Mouse (Mus musculus) lung, embryonic 15.5 days (tissue): ENCODE data around the gene Rufy2. TPM values are rescaled to one million over a fixed set of nuclear protein-coding genes. Genes with fewer than 3 reads are reported as not detected.
A peak's percentile ranks its signal among the peaks of the same experiment; 100 is the strongest.
"Not testable (repeated sequence)": the region's sequence is repeated elsewhere in the genome, so short reads cannot be mapped to it uniquely, and the experiment has no call there.

ENCODE experiments used
- ATAC-seq: fragments of 200-750 bp; cut with Nextera tagmentation; 2 replicates; pipeline ENCODE4 v1.8.0; 2017; ENCODE audit warnings: moderate number of reproducible peaks, borderline replicate concordance; ENCODE audit not compliant: low FRiP score, low TSS enrichment; ENCODE audit errors: extremely low read depth
- H3K27ac ChIP-seq: fragments of 300-500 bp; sonication (generic); 2 replicates; pipeline ENCODE4 v1.5.1; 2015; ENCODE audit warnings: moderate library complexity, mild to moderate bottlenecking, inconsistent platforms
- H3K27me3 ChIP-seq: fragments of 300-500 bp; sonication (generic); 2 replicates; pipeline ENCODE4 v1.6.1; 2015; ENCODE audit warnings: inconsistent platforms
- H3K36me3 ChIP-seq: fragments of 300-500 bp; sonication (generic); 2 replicates; pipeline ENCODE4 v1.6.1; 2015; ENCODE audit warnings: inconsistent platforms
- H3K4me1 ChIP-seq: fragments of 300-500 bp; sonication (generic); 2 replicates; pipeline ENCODE4 v1.6.1; 2015; ENCODE audit warnings: inconsistent platforms
- H3K4me2 ChIP-seq: fragments of 300-500 bp; sonication (generic); 2 replicates; pipeline ENCODE4 v1.6.1; 2015; ENCODE audit warnings: inconsistent platforms, mild to moderate bottlenecking, moderate library complexity
- H3K4me3 ChIP-seq: fragments of 300-500 bp; sonication (generic); 2 replicates; pipeline ENCODE4 v1.5.1; 2015; ENCODE audit warnings: mild to moderate bottlenecking, inconsistent platforms
- H3K9ac ChIP-seq: fragments of 300-500 bp; sonication (generic); 2 replicates; pipeline ENCODE4 v1.6.1; 2015; ENCODE audit warnings: inconsistent platforms
- H3K9me3 ChIP-seq: fragments of 300-500 bp; sonication (generic); 2 replicates; pipeline ENCODE4 v1.6.1; 2016; ENCODE audit warnings: inconsistent platforms
- WGBS: fragments of 180-500 bp; shearing (Covaris S2); methylation state at CpG from one replicate; pipeline ENCODE4 v1.1.7; 2015; 5-methylcytosine and 5-hydroxymethylcytosine counted together
- polyA plus RNA-seq: library from polyadenylated mRNA; unstranded; fragments of >200 nt; fragmentation: Nextera tagmentation; extraction: Ambion mirVana; gene quantifications from 2 replicates; pipeline ENCODE4 v1.2.1, GENCODE M21; 2015

Rufy2 gene
- polyA plus RNA-seq, 1 experiment from 2014 or later, result 21.9 TPM

DNA sequence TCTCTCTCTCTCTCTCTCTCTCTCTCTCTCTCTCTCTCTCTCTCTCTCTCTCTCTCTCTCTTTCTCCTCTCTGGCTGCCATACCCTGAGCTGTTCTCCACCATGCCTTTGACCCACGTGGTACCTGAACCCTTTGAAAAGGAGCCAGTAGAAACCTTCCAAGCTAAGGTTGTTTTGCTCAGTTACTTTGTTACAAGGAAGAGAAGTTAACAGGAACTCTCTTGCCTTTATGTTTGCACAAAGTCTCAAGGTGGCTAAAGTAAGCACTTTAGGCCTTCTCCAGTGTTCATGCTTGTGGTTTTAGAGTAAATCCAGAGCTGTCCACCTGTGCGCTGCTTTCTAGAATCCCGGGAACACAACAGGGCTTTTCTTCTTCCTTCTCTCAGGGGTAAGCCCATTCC is 52.2 kb downstream of the Rufy2 start:
- peak overlapping the region; percentile 59; the same call in 1 of the 2 replicates for H3K27ac ChIP-seq
- 43% methylated on average over 3 of the region's 3 CpGs for WGBS
- ATAC-seq, result peak; percentile 80
- H3K4me1 ChIP-seq, result no peaks in the 10 kb centered on the region
- H3K9ac ChIP-seq, result no peak overlapping the region
- H3K4me2 ChIP-seq, result no peak overlapping the region
- no peaks in the 10 kb centered on the region for H3K36me3 ChIP-seq
- no peak overlapping the region for H3K4me3 ChIP-seq
- H3K27me3 ChIP-seq, result no peaks in the 10 kb centered on the region
- no peaks in the 10 kb centered on the region for H3K9me3 ChIP-seq

DNA sequence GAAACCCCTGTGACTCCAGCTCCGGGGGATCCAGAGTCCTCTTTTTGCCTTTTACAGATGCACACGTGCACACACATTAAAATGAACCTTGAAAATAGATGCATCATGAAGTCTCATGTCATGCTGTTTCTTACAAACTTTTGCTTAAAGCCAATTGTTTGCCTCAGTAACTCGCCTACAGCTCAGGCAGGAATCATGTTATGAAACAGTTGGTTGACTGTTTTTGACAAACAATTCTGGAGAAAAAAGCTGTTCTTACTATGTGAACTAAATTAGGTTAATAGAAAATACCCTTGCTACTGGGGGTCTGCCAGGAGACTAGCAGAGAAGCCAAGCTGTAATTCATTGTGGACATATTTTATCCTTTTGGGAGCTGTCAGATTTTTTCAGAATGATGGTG is 52.9 kb downstream of the Rufy2 start:
- no peaks in the 10 kb centered on the region for H3K27me3 ChIP-seq
- peak overlapping the region; percentile 50 for H3K27ac ChIP-seq
- 67% methylated on average over 3 of the region's 3 CpGs for whole genome bisulfite sequencing
- no peak overlapping the region for H3K9ac ChIP-seq
- no peak for ATAC-seq
- no peaks in the 10 kb centered on the region for H3K4me1 ChIP-seq
- H3K9me3 ChIP-seq, result no peaks in the 10 kb centered on the region
- H3K4me2 ChIP-seq, result no peak overlapping the region
- H3K36me3 ChIP-seq, result no peaks in the 10 kb centered on the region
- no peak overlapping the region for H3K4me3 ChIP-seq

DNA sequence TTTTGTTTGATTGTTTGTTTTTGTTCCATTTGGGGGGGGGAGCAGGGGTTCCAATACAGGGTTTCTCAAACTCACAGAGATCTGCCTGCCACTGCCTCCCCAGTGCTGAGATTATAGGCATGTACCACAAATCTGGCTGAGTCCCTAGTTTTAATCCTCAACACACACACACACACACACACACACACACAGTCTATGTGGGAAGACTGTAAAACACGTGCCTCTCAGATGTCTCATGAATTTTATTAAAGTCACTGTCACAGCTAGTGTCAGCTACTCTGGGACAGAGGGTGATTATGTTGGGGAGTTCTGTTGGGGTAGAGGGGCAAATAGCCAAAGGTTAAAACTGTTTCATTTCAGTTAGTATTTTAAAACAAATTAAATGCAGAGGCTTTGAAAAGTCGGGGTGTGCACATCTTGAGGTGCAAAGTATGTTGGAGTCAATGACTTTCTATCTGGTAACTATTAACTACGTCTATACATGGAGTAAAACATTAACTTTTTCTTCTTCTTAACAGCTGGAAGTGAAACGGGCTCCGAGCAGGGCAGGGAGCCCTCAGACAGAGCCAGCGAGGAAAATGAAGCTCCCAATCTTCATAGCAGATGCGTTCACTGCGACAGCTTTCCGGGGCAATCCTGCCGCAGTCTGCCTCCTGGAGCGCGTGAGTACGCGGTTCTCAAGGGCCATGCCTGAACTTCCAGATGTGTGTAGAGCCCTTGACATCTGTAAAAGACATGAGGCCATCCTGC is 58.7 kb downstream of the Rufy2 start:
- Histone ChIP-seq H3K27ac (no peak overlapping the region), H3K9ac (no peak overlapping the region), H3K36me3 (no peaks in the 10 kb centered on the region), H3K4me3 (no peak overlapping the region), H3K4me2 (no peak overlapping the region), H3K9me3 (no peaks in the 10 kb centered on the region), H3K27me3 (no peaks in the 10 kb centered on the region), H3K4me1 (no peaks in the 10 kb centered on the region)
- no peak for ATAC-seq
- WGBS, result 46% methylated on average over 14 of the region's 14 CpGs

DNA sequence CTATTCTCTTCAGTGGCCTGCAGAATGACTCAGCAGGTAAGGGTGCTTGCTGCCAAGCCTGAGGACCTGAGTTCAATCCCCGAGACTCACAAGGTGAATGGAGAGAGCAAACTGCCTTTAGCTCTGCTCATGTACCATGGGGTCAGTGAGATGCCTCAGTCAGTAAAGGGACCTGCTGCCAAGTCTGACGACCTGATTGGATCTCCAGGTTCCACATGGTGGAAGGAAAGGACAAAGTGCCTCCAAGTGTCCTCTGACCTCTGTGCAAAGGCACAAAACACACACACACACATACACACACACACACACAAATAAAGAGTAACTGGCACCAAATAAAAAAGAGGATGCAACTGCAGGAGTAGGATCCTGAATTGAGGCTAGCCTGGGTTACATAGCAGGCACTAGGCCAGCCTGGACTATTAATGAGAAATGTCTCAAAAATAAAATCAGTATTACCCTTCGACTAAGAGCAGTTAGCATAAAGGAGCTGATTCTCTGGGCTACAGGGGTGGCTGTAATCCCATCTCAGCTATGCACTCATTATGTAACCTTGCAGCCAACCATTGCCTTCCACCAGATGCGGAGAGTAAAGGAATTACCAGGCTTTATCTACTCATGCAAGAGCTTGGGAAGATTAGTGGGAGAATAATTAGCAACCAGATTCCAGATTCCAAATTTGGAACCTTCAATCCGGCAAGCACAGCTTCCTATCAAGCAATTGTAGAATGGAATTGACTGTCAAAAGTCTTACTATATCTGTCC is 60.0 kb downstream of the Rufy2 start:
- Histone ChIP-seq H3K27me3 (no peaks in the 10 kb centered on the region), H3K4me2 (no peak overlapping the region), H3K36me3 (no peaks in the 10 kb centered on the region), H3K27ac (no peak overlapping the region), H3K4me3 (no peak overlapping the region), H3K9me3 (no peaks in the 10 kb centered on the region), H3K4me1 (no peaks in the 10 kb centered on the region), H3K9ac (no peak overlapping the region)
- 70% methylated on average over 5 of the region's 5 CpGs for WGBS
- ATAC-seq, result no peak

DNA sequence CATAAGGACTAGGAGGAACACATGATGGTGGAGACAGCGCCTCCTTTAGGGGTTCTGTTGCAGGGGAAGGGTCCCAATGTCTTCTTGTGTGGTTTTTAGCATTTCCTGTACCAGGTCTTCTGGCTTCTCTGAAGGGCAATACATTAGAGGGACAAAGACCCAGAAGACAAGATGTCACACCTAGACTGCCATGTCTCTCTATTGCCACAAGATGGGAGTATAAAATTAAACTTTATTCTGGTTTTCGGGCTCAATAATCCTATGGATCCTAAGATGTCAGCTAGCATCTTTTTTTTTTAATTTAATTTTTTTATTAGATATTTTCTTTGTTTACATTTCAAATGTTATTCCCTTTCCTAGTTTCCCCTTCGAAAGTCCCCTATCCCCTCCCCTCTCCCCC is 63.1 kb downstream of the Rufy2 start:
- 66% methylated on average over 3 of the region's 3 CpGs for WGBS
- no peaks in the 10 kb centered on the region for H3K4me1 ChIP-seq
- no peak overlapping the region for H3K4me3 ChIP-seq
- H3K4me2 ChIP-seq, result no peak overlapping the region
- H3K27ac ChIP-seq, result no peak overlapping the region
- H3K36me3 ChIP-seq, result no peaks in the 10 kb centered on the region
- ATAC-seq, result no peak
- no peak overlapping the region for H3K9ac ChIP-seq
- no peaks in the 10 kb centered on the region for H3K9me3 ChIP-seq
- H3K27me3 ChIP-seq, result no peaks in the 10 kb centered on the region

DNA sequence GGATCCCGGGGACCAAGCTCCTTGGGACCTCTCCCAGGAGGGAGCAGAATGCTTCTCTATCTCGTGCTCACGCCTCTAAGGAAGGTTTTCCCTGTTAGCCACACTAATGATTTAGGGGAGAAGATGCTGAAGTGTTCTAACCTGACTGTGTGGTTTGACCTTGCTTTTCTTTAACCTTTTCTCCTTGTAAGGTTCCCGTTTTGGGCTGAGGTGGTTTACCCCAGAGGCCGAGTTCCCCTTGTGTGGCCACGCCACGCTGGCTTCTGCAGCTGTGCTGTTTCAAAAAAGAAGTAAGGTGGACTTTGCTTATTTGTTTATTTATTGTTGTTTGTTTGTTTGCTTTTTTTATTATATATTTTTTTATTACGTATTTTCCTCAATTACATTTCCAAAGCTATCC is 67.7 kb downstream of the Rufy2 start:
- no peak overlapping the region for H3K4me3 ChIP-seq
- H3K9ac ChIP-seq, result no peak overlapping the region
- H3K27ac ChIP-seq, result no peak overlapping the region
- H3K4me2 ChIP-seq, result no peak overlapping the region
- no peaks in the 10 kb centered on the region for H3K36me3 ChIP-seq
- no peaks in the 10 kb centered on the region for H3K27me3 ChIP-seq
- no peaks in the 10 kb centered on the region for H3K9me3 ChIP-seq
- H3K4me1 ChIP-seq, result no peaks in the 10 kb centered on the region
- no peak for ATAC-seq
- WGBS, result 86% methylated on average over 8 of the region's 8 CpGs

DNA sequence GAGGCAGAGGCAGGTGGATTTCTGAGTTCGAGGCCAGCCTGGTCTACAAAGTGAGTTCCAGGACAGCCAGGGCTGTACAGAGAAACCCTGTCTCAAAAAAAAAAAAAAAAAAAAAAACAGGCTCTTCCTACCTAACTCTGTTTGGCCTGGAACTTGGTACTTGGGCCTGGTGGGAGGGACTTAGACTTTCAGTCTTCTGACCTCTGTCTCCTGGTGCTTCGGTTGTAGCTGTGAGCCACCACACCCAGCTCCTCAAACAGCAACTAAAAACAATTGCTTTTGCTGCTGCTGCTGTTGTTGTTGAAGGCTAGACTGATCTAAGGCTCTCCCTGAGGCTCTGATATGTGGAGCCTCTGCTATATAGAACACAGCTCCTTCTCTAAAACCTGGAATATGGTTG is 69.1 kb downstream of the Rufy2 start:
- Histone ChIP-seq H3K36me3 (no peaks in the 10 kb centered on the region), H3K9me3 (no peaks in the 10 kb centered on the region), H3K27ac (no peak overlapping the region), H3K27me3 (no peaks in the 10 kb centered on the region), H3K4me3 (no peak overlapping the region), H3K4me1 (no peaks in the 10 kb centered on the region), H3K9ac (no peak overlapping the region), H3K4me2 (no peak overlapping the region)
- ATAC-seq, result no peak
- 72% methylated on average over 2 of the region's 2 CpGs for WGBS

DNA sequence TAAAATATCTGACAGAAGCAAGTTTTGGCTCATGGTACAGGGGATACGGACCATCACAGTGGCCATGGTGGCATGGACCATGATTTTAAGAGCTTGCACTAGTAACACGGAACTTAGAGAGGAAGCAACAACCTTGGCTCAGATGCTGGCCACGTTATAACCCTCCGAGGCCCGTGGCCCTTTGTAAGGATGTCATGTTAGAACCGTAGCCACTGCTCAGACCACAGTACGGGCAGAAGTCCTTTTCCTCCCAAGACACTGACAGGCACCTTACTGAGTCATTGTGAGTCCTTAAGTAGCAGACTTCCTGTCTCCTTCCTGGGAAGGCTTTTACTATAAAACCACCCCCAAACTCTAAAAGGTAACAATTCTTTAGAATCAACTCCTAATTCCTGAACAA is 71.2 kb downstream of the Rufy2 start:
- 74% methylated on average over 7 of the region's 7 CpGs for WGBS
- Histone ChIP-seq H3K27ac (no peak overlapping the region), H3K4me3 (no peak overlapping the region), H3K36me3 (no peaks in the 10 kb centered on the region), H3K4me2 (no peak overlapping the region), H3K4me1 (no peaks in the 10 kb centered on the region), H3K9ac (no peak overlapping the region), H3K9me3 (no peaks in the 10 kb centered on the region), H3K27me3 (no peaks in the 10 kb centered on the region)
- no peak for ATAC-seq

DNA sequence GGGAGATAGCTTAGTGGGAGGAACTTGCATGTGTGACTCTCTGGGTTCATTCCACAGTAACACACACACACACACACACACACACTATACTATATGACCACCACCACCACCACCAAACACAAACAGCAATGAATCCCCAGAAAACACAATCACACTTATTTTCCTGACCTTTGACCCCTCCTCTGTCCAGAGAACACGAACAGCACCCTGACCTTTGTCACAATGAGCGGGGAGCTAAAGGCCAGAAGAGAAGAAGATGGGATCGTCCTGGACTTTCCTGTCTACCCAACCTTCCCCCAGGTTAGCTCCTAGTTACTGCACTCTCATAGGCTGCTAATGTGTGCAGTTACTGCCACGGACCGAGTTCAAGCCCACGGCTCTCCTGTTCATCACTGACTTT is 72.0 kb downstream of the Rufy2 start:
- Histone ChIP-seq H3K4me1 (no peaks in the 10 kb centered on the region), H3K9ac (no peak overlapping the region), H3K4me2 (no peak overlapping the region), H3K36me3 (no peaks in the 10 kb centered on the region), H3K27me3 (no peaks in the 10 kb centered on the region), H3K27ac (no peak overlapping the region), H3K9me3 (no peaks in the 10 kb centered on the region), H3K4me3 (no peak overlapping the region)
- no peak for ATAC-seq
- 79% methylated on average over 6 of the region's 6 CpGs for WGBS

DNA sequence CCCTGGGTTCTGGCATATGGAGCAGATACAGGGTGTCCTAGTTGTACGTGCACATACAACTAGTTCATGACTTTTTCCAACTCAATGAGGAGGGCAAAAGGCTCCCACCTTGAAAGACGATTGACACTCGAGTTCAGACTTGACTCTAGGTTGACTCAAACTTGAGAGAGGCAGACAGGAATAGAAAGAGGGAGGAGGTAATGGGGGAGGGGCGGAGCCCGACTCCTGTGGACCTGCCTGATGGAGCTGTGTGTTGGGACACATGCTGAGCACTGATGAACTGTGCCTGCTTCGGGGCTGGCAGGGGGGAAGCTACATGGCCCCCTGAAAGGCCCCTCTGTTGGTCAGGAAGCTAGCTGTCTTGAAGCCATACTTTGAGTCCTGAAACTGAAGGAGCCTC is 73.0 kb downstream of the Rufy2 start:
- ATAC-seq, result no peak
- H3K9me3 ChIP-seq, result no peaks in the 10 kb centered on the region
- no peaks in the 10 kb centered on the region for H3K4me1 ChIP-seq
- H3K4me2 ChIP-seq, result no peak overlapping the region
- H3K27me3 ChIP-seq, result no peaks in the 10 kb centered on the region
- H3K9ac ChIP-seq, result no peak overlapping the region
- no peak overlapping the region for H3K27ac ChIP-seq
- no peaks in the 10 kb centered on the region for H3K36me3 ChIP-seq
- no peak overlapping the region for H3K4me3 ChIP-seq
- 51% methylated on average over 6 of the region's 6 CpGs for WGBS

DNA sequence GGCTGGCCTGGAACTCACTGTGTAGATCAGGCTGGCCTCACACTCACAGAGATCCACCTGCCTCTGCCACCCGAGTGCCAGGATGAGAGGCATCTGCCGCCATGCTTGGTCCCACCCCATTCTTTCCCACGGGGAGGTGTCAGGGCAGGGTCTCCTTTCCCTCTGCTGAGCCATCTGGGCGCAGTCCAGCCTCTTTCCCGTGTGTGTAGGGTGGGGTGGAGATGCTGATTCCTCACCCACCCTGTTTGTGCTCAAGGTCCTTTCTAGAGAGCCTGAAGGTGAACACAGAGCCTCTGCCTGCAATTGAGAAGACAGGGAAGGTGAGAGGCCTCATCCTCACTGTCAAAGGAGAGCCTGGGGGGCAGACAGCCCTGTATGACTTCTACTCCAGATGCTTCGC is 74.0 kb downstream of the Rufy2 start:
- H3K36me3 ChIP-seq, H3K27ac ChIP-seq, H3K4me2 ChIP-seq, ATAC-seq, H3K27me3 ChIP-seq, H3K4me1 ChIP-seq, H3K9ac ChIP-seq, H3K4me3 ChIP-seq, H3K9me3 ChIP-seq: not testable (repeated sequence)
- 68% methylated on average over 6 of the region's 6 CpGs for WGBS

DNA sequence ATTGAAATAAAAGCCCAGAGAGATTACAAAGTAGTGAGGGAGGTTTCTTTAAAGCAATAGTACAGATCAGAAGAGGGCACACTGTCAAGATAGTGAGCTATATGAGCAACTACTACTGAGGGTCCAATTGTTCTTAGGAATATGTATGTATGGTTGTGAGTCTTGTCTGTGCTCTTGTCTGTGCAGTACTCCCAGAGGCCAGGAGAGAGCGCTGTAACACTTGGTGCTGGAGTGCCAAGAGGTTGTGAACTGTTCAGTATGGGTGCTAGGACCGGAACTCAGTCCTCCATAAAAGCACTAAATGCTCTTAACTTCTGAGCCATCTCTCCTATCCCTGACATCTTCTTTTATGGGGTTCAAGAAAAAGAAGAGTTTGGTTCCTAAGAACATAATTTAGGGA is 74.6 kb downstream of the Rufy2 start:
- 67% methylated on average over 2 of the region's 2 CpGs for WGBS
- ATAC-seq, result no peak

More for the DNA sequence above, 74.6 kb downstream of the Rufy2 start:
- Histone ChIP-seq H3K9ac (no peak overlapping the region), H3K4me1 (no peaks in the 10 kb centered on the region), H3K9me3 (no peaks in the 10 kb centered on the region), H3K4me3 (no peak overlapping the region), H3K36me3 (no peaks in the 10 kb centered on the region), H3K4me2 (no peak overlapping the region), H3K27ac (no peak overlapping the region), H3K27me3 (no peaks in the 10 kb centered on the region)
